Mouse (Mus musculus) WW6 (cell line): Measurements from ENCODE around the gene Nptxr.
A peak's percentile ranks its signal among the peaks of the same experiment; 100 is the strongest.

Source experiments
- DNase-seq: peaks from one replicate; pipeline ENCODE4 v3.0.0-alpha.2; 2013; ENCODE audit warnings: low read depth, low spot score

Nptxr gene

GRCm38 (mm10) chr15:79790111-79790510 is 14.5 kb downstream of the Nptxr start:
- no peak for DNase-seq

GRCm38 (mm10) chr15:79787815-79788214 is 16.8 kb downstream of the Nptxr start:
- no peak for DNase-seq

GRCm38 (mm10) chr15:79785056-79785455 is 19.5 kb downstream of the Nptxr start:
- DNase-seq: no peak

GRCm38 (mm10) chr15:79777749-79778148 is 26.8 kb downstream of the Nptxr start, which contains the start of gene Dnal4:
Dnal4 (minus strand) TSS chr15:79777849.
- no peak for DNase-seq

GRCm38 (mm10) chr15:79775662-79776061 is 28.9 kb downstream of the Nptxr start:
- DNase-seq: no peak

GRCm38 (mm10) chr15:79774117-79775027 is 30.2 kb downstream of the Nptxr start:
- peak; percentile 92 for DNase-seq

- DNase-seq: no peak
Observed at GRCm38 (mm10) chr15:79770629-79771240, 33.8 kb downstream of the Nptxr start.

GRCm38 (mm10) chr15:79768302-79768701 is 36.3 kb downstream of the Nptxr start:
- DNase-seq: no peak

- no peak for DNase-seq
Observed at GRCm38 (mm10) chr15:79767327-79767961, 37.1 kb downstream of the Nptxr start.

GRCm38 (mm10) chr15:79766586-79767071 is 37.9 kb downstream of the Nptxr start:
- DNase-seq: no peak

GRCm38 (mm10) chr15:79766168-79766567 is 38.4 kb downstream of the Nptxr start:
- DNase-seq: no peak

- no peak for DNase-seq
Observed at GRCm38 (mm10) chr15:79765361-79765760, 39.2 kb downstream of the Nptxr start.

GRCm38 (mm10) chr15:79764539-79765267 is 39.9 kb downstream of the Nptxr start:
- DNase-seq: no peak

GRCm38 (mm10) chr15:79763601-79764246 is 40.8 kb downstream of the Nptxr start:
- DNase-seq: no peak

GRCm38 (mm10) chr15:79763001-79763400 is 41.6 kb downstream of the Nptxr start:
- DNase-seq: no peak

GRCm38 (mm10) chr15:79760956-79761355 is 43.6 kb downstream of the Nptxr start:
- no peak for DNase-seq

GRCm38 (mm10) chr15:79757118-79757517 is 47.4 kb downstream of the Nptxr start:
- no peak for DNase-seq

GRCm38 (mm10) chr15:79755977-79756625 is 48.5 kb downstream of the Nptxr start:
- no peak for DNase-seq

GRCm38 (mm10) chr15:79755176-79755575 is 49.4 kb downstream of the Nptxr start:
- no peak for DNase-seq

- no peak for DNase-seq
Observed at GRCm38 (mm10) chr15:79753873-79754272, 50.7 kb downstream of the Nptxr start.

GRCm38 (mm10) chr15:79753420-79753752 is 51.2 kb downstream of the Nptxr start:
- DNase-seq: no peak
